Mouse (Mus musculus): ENCODE data around the gene Unc93a. TPM values are rescaled to one million over a fixed set of nuclear protein-coding genes. Genes with fewer than 3 reads are reported as not detected.
"Not testable (repeated sequence)": the region's sequence is repeated elsewhere in the genome, so short reads cannot be mapped to it uniquely, and the experiment has no call there.

Gene Unc93a
- polyA plus RNA-seq, 1 experiment, result 0.05 TPM

- not testable (repeated sequence) for DNase-seq (ENCODE audit: low read depth)
These were observed 40.1 kb downstream of the Unc93a start for GRCm38 (mm10) chr17:13091510-13091909.

GRCm38 (mm10) chr17:13069227-13069626 lies 62.4 kb downstream of the Unc93a start:
- DNase-seq (ENCODE audit: low read depth), result not testable (repeated sequence)

- not testable (repeated sequence) for DNase-seq (ENCODE audit: low read depth)
These were observed 63.7 kb downstream of the Unc93a start for GRCm38 (mm10) chr17:13067864-13068385.

GRCm38 (mm10) chr17:13062882-13063281 lies 68.7 kb downstream of the Unc93a start:
- DNase-seq (ENCODE audit: low read depth), result not testable (repeated sequence)

GRCm38 (mm10) chr17:13060804-13061203 lies 70.8 kb downstream of the Unc93a start, which contains the start of gene Tcp10b:
Tcp10b (plus strand) TSS chr17:13061104.
- not testable (repeated sequence) for DNase-seq (ENCODE audit: low read depth)

Other genes with a start within 250 kb of the Unc93a start
- 4.0 and 5.3 TPM in 2 replicates for gene Pnldc1, start 221.6 kb downstream of the Unc93a start, polyA plus RNA-seq (2012; rRNA removed)
- gene Tcp1, start 216.1 kb downstream of the Unc93a start, polyA plus RNA-seq (2012; rRNA removed), result 187 and 246 TPM in 2 replicates
- 56.8 and 58.2 TPM in 2 replicates for gene Mrpl18, start 215.5 kb downstream of the Unc93a start, polyA plus RNA-seq (2012; rRNA removed)
- gene Acat3, start 191.2 kb downstream of the Unc93a start, polyA plus RNA-seq (2012; rRNA removed), result 0.39 and 0.74 TPM in 2 replicates
- gene Acat2, start 171.1 kb downstream of the Unc93a start, polyA plus RNA-seq (2012; rRNA removed), result 122 and 143 TPM in 2 replicates
- gene Wtap, start 137.6 kb downstream of the Unc93a start, polyA plus RNA-seq (2012; rRNA removed), result 75.7 and 83.7 TPM in 2 replicates
- 159 and 183 TPM in 2 replicates for gene Sod2, start 125.0 kb downstream of the Unc93a start, polyA plus RNA-seq (2012; rRNA removed)
- gene Gpr31b, start 79.5 kb downstream of the Unc93a start, polyA plus RNA-seq (2012; rRNA removed), result 0.07 and 0.15 TPM in 2 replicates
- 0.27 and 0.40 TPM in 2 replicates for gene Tcp10b, start 70.7 kb downstream of the Unc93a start, polyA plus RNA-seq (2012; rRNA removed)
- gene Smok2a, start 89.4 kb upstream of the Unc93a start, polyA plus RNA-seq (2012; rRNA removed), result not detected in 2 replicates
- gene Smok2b, start 98.4 kb upstream of the Unc93a start, polyA plus RNA-seq (2012; rRNA removed), result not detected in 2 replicates
- not detected in 2 replicates for gene Tcp10c, start 222.8 kb upstream of the Unc93a start, polyA plus RNA-seq (2012; rRNA removed)

Measured in brain, embryonic 14.5 days (tissue).